ENCODE assay signal across 26 mouse cellular contexts in genomic region chr6:147105529-147105928, GRCm38 (mm10). TPM values are rescaled to one million over a fixed set of nuclear protein-coding genes. Genes with fewer than 3 reads are reported as not detected.
A peak's percentile ranks its signal among the peaks of the same experiment; 100 is the strongest.
DNase-seq lines count a peak whose midpoint lies in the region; ATAC-seq and TF ChIP-seq lines count a peak whose summit lies in the region.
"Had no signal": no experiment of that assay in that cellular context is flagged by ENCODE, and none has a peak within 500 bp of the region (broad histone marks: within the 10 kb centered on the region; RNA-seq: fewer than 3 reads in every experiment).

No protein-coding gene starts in this region.

- no peaks in the 10 kb centered on the region for H3K27me3 ChIP-seq in kidney, embryonic 16.5 days (ENCODE audit: insufficient read depth, low read length)
- no peaks in the 10 kb centered on the region for H3K27me3 ChIP-seq in midbrain, embryonic 13.5 days
- no peaks in the 10 kb centered on the region for H3K27me3 ChIP-seq in midbrain, postnatal 0 days (ENCODE audit: insufficient read depth, low read length)
- no peaks in the 10 kb centered on the region for H3K27me3 ChIP-seq in hindbrain, embryonic 10.5 days (ENCODE audit: insufficient read depth, poor library complexity, severe bottlenecking)
- H3K27me3 ChIP-seq: embryonic facial prominence, embryonic 12.5 days; embryonic facial prominence, embryonic 15.5 days; forebrain, embryonic 15.5 days; heart, embryonic 13.5 days; hindbrain, embryonic 12.5 days; hindbrain, embryonic 15.5 days had no signal

- 90% methylated on average over 1 of the region's 1 CpGs for WGBS in kidney, embryonic 16.5 days
- whole genome bisulfite sequencing in midbrain, embryonic 13.5 days = 96% methylated on average over 1 of the region's 1 CpGs
- WGBS in midbrain, postnatal 0 days = 100% methylated on average over 1 of the region's 1 CpGs
- WGBS in hindbrain, embryonic 10.5 days = 94% methylated on average over 1 of the region's 1 CpGs

- peaks cover 27% of the 10 kb centered on the region for H3K36me3 ChIP-seq in kidney, embryonic 16.5 days (ENCODE audit: insufficient read depth, low read length)
- H3K36me3 ChIP-seq in midbrain, embryonic 13.5 days = peaks cover 55% of the 10 kb centered on the region
- peaks cover 19% of the 10 kb centered on the region for H3K36me3 ChIP-seq in midbrain, postnatal 0 days (ENCODE audit: insufficient read depth, low read length)
- peaks cover 75% of the 10 kb centered on the region for H3K36me3 ChIP-seq in hindbrain, embryonic 10.5 days

- ATAC-seq in kidney, embryonic 16.5 days (ENCODE audit: low FRiP score, low TSS enrichment) = 0 out of 2 replicates have a peak, but pooled peaks have one; percentile 15
- ATAC-seq in midbrain, embryonic 13.5 days = 0 out of 2 replicates have a peak, but pooled peaks have one; percentile 48
- no peak for ATAC-seq in midbrain, postnatal 0 days (ENCODE audit: low FRiP score)
- ATAC-seq: CD4-positive, CD25-positive, alpha-beta regulatory T cell, adult 4 months; forebrain, embryonic 15.5 days had no signal

- H3K9ac ChIP-seq in kidney, embryonic 16.5 days (replicated peaks; ENCODE audit: low read length) = no peak overlapping the region
- no peak overlapping the region for H3K9ac ChIP-seq in midbrain, embryonic 13.5 days (replicated peaks)
- no peak overlapping the region for H3K9ac ChIP-seq in midbrain, postnatal 0 days (replicated peaks; ENCODE audit: low read length, poor library complexity, severe bottlenecking)
- H3K9ac ChIP-seq: embryonic facial prominence, embryonic 12.5 days; embryonic facial prominence, embryonic 15.5 days; forebrain, embryonic 15.5 days; heart, embryonic 13.5 days; hindbrain, embryonic 12.5 days; hindbrain, embryonic 15.5 days had no signal

- no peak overlapping the region for H3K27ac ChIP-seq in kidney, embryonic 16.5 days (ENCODE audit: low read length)
- no peak overlapping the region for H3K27ac ChIP-seq in midbrain, embryonic 13.5 days
- no peak overlapping the region for H3K27ac ChIP-seq in midbrain, postnatal 0 days (ENCODE audit: low read depth, low read length)
- H3K27ac ChIP-seq in hindbrain, embryonic 10.5 days = no peak overlapping the region
- H3K27ac ChIP-seq: embryonic facial prominence, embryonic 12.5 days; embryonic facial prominence, embryonic 15.5 days; forebrain, embryonic 15.5 days; heart, embryonic 10.5 days; heart, embryonic 13.5 days; hindbrain, embryonic 12.5 days; hindbrain, embryonic 15.5 days had no signal

- TF ChIP-seq CTCF in midbrain, postnatal 0 days (IDR thresholded peaks at IDR 0.05) = no peak

- H3K4me3 ChIP-seq in kidney, embryonic 16.5 days (ENCODE audit: low read length) = no peak overlapping the region
- no peak overlapping the region for H3K4me3 ChIP-seq in midbrain, embryonic 13.5 days (replicated peaks)
- no peak overlapping the region for H3K4me3 ChIP-seq in midbrain, postnatal 0 days (ENCODE audit: low read depth, low read length)
- H3K4me3 ChIP-seq in hindbrain, embryonic 10.5 days = no peak overlapping the region
- H3K4me3 ChIP-seq: embryonic facial prominence, embryonic 12.5 days; embryonic facial prominence, embryonic 15.5 days; forebrain, embryonic 15.5 days; heart, embryonic 10.5 days; heart, embryonic 13.5 days; hindbrain, embryonic 12.5 days; hindbrain, embryonic 15.5 days had no signal

- no peaks in the 10 kb centered on the region for H3K4me1 ChIP-seq in kidney, embryonic 16.5 days (ENCODE audit: insufficient read depth, low read length)
- no peaks in the 10 kb centered on the region for H3K4me1 ChIP-seq in midbrain, embryonic 13.5 days (replicated peaks)
- no peaks in the 10 kb centered on the region for H3K4me1 ChIP-seq in midbrain, postnatal 0 days (ENCODE audit: insufficient read depth, low read length)
- no peaks in the 10 kb centered on the region for H3K4me1 ChIP-seq in hindbrain, embryonic 10.5 days (replicated peaks)
- H3K4me1 ChIP-seq: embryonic facial prominence, embryonic 12.5 days; embryonic facial prominence, embryonic 15.5 days; forebrain, embryonic 15.5 days; hindbrain, embryonic 12.5 days; hindbrain, embryonic 15.5 days had no signal

- H3K9me3 ChIP-seq in kidney, embryonic 16.5 days (ENCODE audit: low read length) = no peaks in the 10 kb centered on the region
- H3K9me3 ChIP-seq in midbrain, embryonic 13.5 days = no peaks in the 10 kb centered on the region
- no peaks in the 10 kb centered on the region for H3K9me3 ChIP-seq in midbrain, postnatal 0 days (ENCODE audit: low read length)
- H3K9me3 ChIP-seq in hindbrain, embryonic 10.5 days = no peaks in the 10 kb centered on the region
- H3K9me3 ChIP-seq: embryonic facial prominence, embryonic 12.5 days; embryonic facial prominence, embryonic 15.5 days; forebrain, embryonic 15.5 days; heart, embryonic 10.5 days; heart, embryonic 13.5 days; hindbrain, embryonic 12.5 days; hindbrain, embryonic 15.5 days had no signal

- no peak overlapping the region for H3K4me2 ChIP-seq in kidney, embryonic 16.5 days (replicated peaks; ENCODE audit: low read depth, low read length)
- no peak overlapping the region for H3K4me2 ChIP-seq in midbrain, embryonic 13.5 days (replicated peaks)
- no peak overlapping the region for H3K4me2 ChIP-seq in midbrain, postnatal 0 days (ENCODE audit: low read depth, low read length, poor library complexity, severe bottlenecking)
- H3K4me2 ChIP-seq: embryonic facial prominence, embryonic 12.5 days; embryonic facial prominence, embryonic 15.5 days; forebrain, embryonic 15.5 days; heart, embryonic 13.5 days; hindbrain, embryonic 12.5 days; hindbrain, embryonic 15.5 days had no signal

- DNase-seq in kidney, adult 11 months = no peak
- DNase-seq in midbrain, postnatal 0 days (ENCODE audit: low spot score) = no peak
- DNase-seq in ES-CJ7 (ENCODE audit: low read depth, low spot score) (peak; percentile 58), R1 (ENCODE audit: low read depth, low spot score) (peak; percentile 78)
- DNase-seq in hindbrain, embryonic 10.5 days (ENCODE audit: low spot score) = no peak
- DNase-seq: adrenal gland, adult 2 months; adrenal gland, postnatal 14 days; cerebellum, adult 11 months; cerebellum, adult 2 months; cerebellum, adult 9-11 months; cerebellum, postnatal 25 days; gastrocnemius, postnatal 25 days; heart, adult 18-20 months; heart, postnatal 14 days; heart, postnatal 4 days had no signal

RNA-seq across cellular contexts. Expression of gene Klhl42, which starts 14.3 kb away (rescaled TPM):
- 6.0 and 7.0 TPM in 2 replicates for polyA plus RNA-seq in kidney, embryonic 16.5 days (2015; fragmentation: Nextera tagmentation; extraction: Ambion mirVana)
- 5.2 and 5.8 TPM in 2 replicates for polyA plus RNA-seq in midbrain, embryonic 13.5 days (2015; fragmentation: Nextera tagmentation; extraction: Ambion mirVana)
- 26.0 and 32.5 TPM in 2 replicates for total RNA-seq in midbrain, postnatal 0 days (2014; rRNA removed)
- 6.4 and 6.5 TPM in 2 replicates for polyA plus RNA-seq in midbrain, postnatal 0 days (2015; fragmentation: Nextera tagmentation; extraction: Ambion mirVana)
- 6.5 and 7.1 TPM in 2 replicates for polyA plus RNA-seq in hindbrain, embryonic 10.5 days (2016; fragmentation: Nextera tagmentation; extraction: Ambion mirVana)

RNA-seq across cellular contexts. Expression of gene Mansc4, which starts 18.7 kb away (rescaled TPM):
- polyA plus RNA-seq in kidney, embryonic 16.5 days (2015; fragmentation: Nextera tagmentation; extraction: Ambion mirVana) = 5.3 and 5.9 TPM in 2 replicates
- 0.52 and 0.53 TPM in 2 replicates for polyA plus RNA-seq in midbrain, embryonic 13.5 days (2015; fragmentation: Nextera tagmentation; extraction: Ambion mirVana)
- total RNA-seq in midbrain, postnatal 0 days (2014; rRNA removed) = 0.57 and 1.9 TPM in 2 replicates
- polyA plus RNA-seq in midbrain, postnatal 0 days (2015; fragmentation: Nextera tagmentation; extraction: Ambion mirVana) = 1.4 TPM in 2 replicates
- polyA plus RNA-seq in hindbrain, embryonic 10.5 days (2016; fragmentation: Nextera tagmentation; extraction: Ambion mirVana) = 0.63 and 1.00 TPM in 2 replicates
- total RNA-seq: adrenal gland, adult 2 months; common myeloid progenitor, adult 5-6 weeks; gastrocnemius, postnatal 25 days; heart, adult 18-20 months; heart, postnatal 14 days; heart, postnatal 4 days had no signal

Comparison
In these comparisons a context has a peak if more than half of its experiments do, and no peak if none do; other contexts are left out.
1. DNase-seq: peak in ES-CJ7 (single experiment) and R1 (single experiment); none in kidney, adult 11 months (single experiment), midbrain, postnatal 0 days (single experiment) and hindbrain, embryonic 10.5 days (single experiment).